Mouse (Mus musculus) heart, embryonic 13.5 days (tissue): ENCODE results near the gene Appbp2. TPM values are rescaled to one million over a fixed set of nuclear protein-coding genes. Genes with fewer than 3 reads are reported as not detected.

Experiments used
- ATAC-seq: fragments of 200-750 bp; cut with Nextera tagmentation; 2 replicates; pipeline ENCODE4 v1.8.0; 2017; ENCODE audit warnings: moderate TSS enrichment; ENCODE audit not compliant: insufficient number of reproducible peaks, low FRiP score, low TSS enrichment; ENCODE audit errors: extremely low read depth
- H3K27ac ChIP-seq: fragments of 300-500 bp; sonication (generic); replicated peaks from 2 replicates; pipeline ENCODE4 v1.5.1; 2015; ENCODE audit warnings: moderate library complexity, mild to moderate bottlenecking, inconsistent platforms
- H3K27me3 ChIP-seq: fragments of 300-500 bp; sonication (generic); replicated peaks from 2 replicates; pipeline ENCODE4 v1.6.1; 2015; ENCODE audit warnings: mild to moderate bottlenecking, inconsistent platforms
- H3K36me3 ChIP-seq: fragments of 300-500 bp; sonication (generic); 2 replicates; pipeline ENCODE4 v1.6.1; 2015; ENCODE audit warnings: mild to moderate bottlenecking, inconsistent platforms
- H3K4me1 ChIP-seq: fragments of 300-500 bp; sonication (generic); 2 replicates; pipeline ENCODE4 v1.6.1; 2015; ENCODE audit warnings: inconsistent platforms
- H3K4me2 ChIP-seq: fragments of 300-500 bp; sonication (generic); 2 replicates; pipeline ENCODE4 v1.6.1; 2015; ENCODE audit warnings: inconsistent platforms, mild to moderate bottlenecking, moderate library complexity
- H3K4me3 ChIP-seq: fragments of 300-500 bp; sonication (generic); 2 replicates; pipeline ENCODE4 v1.5.1; 2015; ENCODE audit warnings: moderate library complexity, mild to moderate bottlenecking, inconsistent platforms
- H3K9ac ChIP-seq: fragments of 300-500 bp; sonication (generic); 2 replicates; pipeline ENCODE4 v1.6.1; 2015; ENCODE audit warnings: inconsistent platforms, mild to moderate bottlenecking, moderate library complexity
- H3K9me3 ChIP-seq: fragments of 300-500 bp; sonication (generic); 2 replicates; pipeline ENCODE4 v1.6.1; 2016; ENCODE audit warnings: inconsistent platforms
- WGBS: fragments of 180-500 bp; shearing (Covaris S2); methylation state at CpG from one replicate; pipeline ENCODE4 v1.1.7; 2015; ENCODE audit warnings: mixed read lengths; 5-methylcytosine and 5-hydroxymethylcytosine counted together
- polyA plus RNA-seq: library from polyadenylated mRNA; unstranded; fragments of >200 nt; fragmentation: Nextera tagmentation; extraction: Ambion mirVana; gene quantifications from 2 replicates; pipeline ENCODE4 v1.2.1, GENCODE M21; 2015

The Appbp2 gene
- 35.4 and 35.7 TPM in 2 replicates for polyA plus RNA-seq

GRCm38 (mm10) chr11:85234990-85235841, at the start of gene Appbp2:
TSS of gene Appbp2 (minus strand) at chr11:85235130.
- WGBS: 5% methylated on average over 48 of the region's 48 CpGs
- Histone ChIP-seq H3K4me1 (peaks cover 14% of the 10 kb centered on the region), H3K27ac (peak within 1 kb of the TSS; percentile 99), H3K9me3 (no peaks in the 10 kb centered on the region), H3K27me3 (no peaks in the 10 kb centered on the region), H3K4me2 (peak within 1 kb of the TSS; percentile 90), H3K9ac (peak within 1 kb of the TSS; percentile 97), H3K4me3 (peak within 1 kb of the TSS; percentile 92), H3K36me3 (peaks cover 28% of the 10 kb centered on the region)
- ATAC-seq: peak; percentile 91

- no peaks in the 10 kb centered on the region for H3K9me3 ChIP-seq
Measured at GRCm38 (mm10) chr11:85281219-85281878, 46.4 kb upstream of the Appbp2 start.

GRCm38 (mm10) chr11:85278175-85278574, 43.2 kb upstream of the Appbp2 start:
- ATAC-seq: no peak
- WGBS: 63% methylated on average over 1 of the region's 1 CpGs
- Histone ChIP-seq H3K4me3 (no peak overlapping the region), H3K36me3 (no peaks in the 10 kb centered on the region), H3K9me3 (no peaks in the 10 kb centered on the region), H3K27me3 (no peaks in the 10 kb centered on the region), H3K4me2 (no peak overlapping the region), H3K4me1 (peaks cover 17% of the 10 kb centered on the region; the same call in 1 of the 2 replicates), H3K27ac (no peak overlapping the region), H3K9ac (no peak overlapping the region; the same call in 1 of the 2 replicates)

More at GRCm38 (mm10) chr11:85281219-85281878, 46.4 kb upstream of the Appbp2 start:
- no peak overlapping the region for H3K4me2 ChIP-seq
- no peak overlapping the region for H3K9ac ChIP-seq
- WGBS: 47% methylated on average over 15 of the region's 15 CpGs
- peaks cover 17% of the 10 kb centered on the region; the same call in 1 of the 2 replicates for H3K4me1 ChIP-seq
- H3K27ac ChIP-seq: no peak overlapping the region
- no peaks in the 10 kb centered on the region for H3K27me3 ChIP-seq
- H3K4me3 ChIP-seq: no peak overlapping the region
- H3K36me3 ChIP-seq: no peaks in the 10 kb centered on the region
- ATAC-seq: no peak

GRCm38 (mm10) chr11:85277609-85278008, 42.7 kb upstream of the Appbp2 start:
- H3K4me1 ChIP-seq: peaks cover 17% of the 10 kb centered on the region; the same call in 1 of the 2 replicates
- no peaks in the 10 kb centered on the region for H3K36me3 ChIP-seq
- no peaks in the 10 kb centered on the region for H3K9me3 ChIP-seq
- no peak overlapping the region for H3K4me3 ChIP-seq
- H3K4me2 ChIP-seq: no peak overlapping the region
- no peak overlapping the region for H3K9ac ChIP-seq
- 38% methylated on average over 5 of the region's 5 CpGs for WGBS
- no peak overlapping the region for H3K27ac ChIP-seq
- no peak for ATAC-seq
- no peaks in the 10 kb centered on the region for H3K27me3 ChIP-seq

- Histone ChIP-seq H3K9ac (no peak overlapping the region), H3K4me1 (peaks cover 15% of the 10 kb centered on the region; the same call in 1 of the 2 replicates), H3K4me2 (no peak overlapping the region), H3K27ac (no peak overlapping the region), H3K4me3 (no peak overlapping the region), H3K36me3 (no peaks in the 10 kb centered on the region), H3K9me3 (no peaks in the 10 kb centered on the region), H3K27me3 (no peaks in the 10 kb centered on the region)
- ATAC-seq: no peak
- 63% methylated on average over 5 of the region's 5 CpGs for WGBS
Measured at GRCm38 (mm10) chr11:85275151-85275550, 40.2 kb upstream of the Appbp2 start.

GRCm38 (mm10) chr11:85273299-85273698, 38.4 kb upstream of the Appbp2 start:
- H3K4me2 ChIP-seq: no peak overlapping the region
- no peaks in the 10 kb centered on the region for H3K9me3 ChIP-seq
- H3K36me3 ChIP-seq: no peaks in the 10 kb centered on the region
- 61% methylated on average over 6 of the region's 6 CpGs for WGBS
- no peaks in the 10 kb centered on the region for H3K27me3 ChIP-seq
- no peak overlapping the region for H3K4me3 ChIP-seq
- peaks cover 14% of the 10 kb centered on the region; the same call in 1 of the 2 replicates for H3K4me1 ChIP-seq
- ATAC-seq: no peak
- H3K9ac ChIP-seq: no peak overlapping the region
- no peak overlapping the region for H3K27ac ChIP-seq

- Histone ChIP-seq H3K4me3 (no peak overlapping the region), H3K27ac (no peak overlapping the region), H3K36me3 (no peaks in the 10 kb centered on the region), H3K9ac (no peak overlapping the region), H3K27me3 (no peaks in the 10 kb centered on the region), H3K4me2 (no peak overlapping the region), H3K4me1 (no peaks in the 10 kb centered on the region), H3K9me3 (no peaks in the 10 kb centered on the region)
- no peak for ATAC-seq
- 49% methylated on average over 3 of the region's 3 CpGs for WGBS
Measured at GRCm38 (mm10) chr11:85270631-85271030, 35.7 kb upstream of the Appbp2 start.

- no peak overlapping the region for H3K27ac ChIP-seq
- H3K9me3 ChIP-seq: no peaks in the 10 kb centered on the region
- no peak overlapping the region for H3K4me3 ChIP-seq
- WGBS: 91% methylated on average over 1 of the region's 1 CpGs
- H3K9ac ChIP-seq: no peak overlapping the region
- H3K27me3 ChIP-seq: no peaks in the 10 kb centered on the region
- no peak overlapping the region for H3K4me2 ChIP-seq
- no peaks in the 10 kb centered on the region for H3K36me3 ChIP-seq
- H3K4me1 ChIP-seq: no peaks in the 10 kb centered on the region
- ATAC-seq: no peak
Measured at GRCm38 (mm10) chr11:85267393-85267792, 32.5 kb upstream of the Appbp2 start.

- ATAC-seq: no peak
Measured at GRCm38 (mm10) chr11:85264635-85265034, 29.7 kb upstream of the Appbp2 start.

GRCm38 (mm10) chr11:85261192-85261591, 26.3 kb upstream of the Appbp2 start:
- Histone ChIP-seq H3K9me3 (no peaks in the 10 kb centered on the region), H3K27ac (no peak overlapping the region), H3K36me3 (no peaks in the 10 kb centered on the region), H3K4me3 (no peak overlapping the region), H3K4me1 (no peaks in the 10 kb centered on the region), H3K27me3 (no peaks in the 10 kb centered on the region), H3K4me2 (no peak overlapping the region), H3K9ac (no peak overlapping the region)
- WGBS: 28% methylated on average over 7 of the region's 7 CpGs
- ATAC-seq: no peak

More at GRCm38 (mm10) chr11:85264635-85265034, 29.7 kb upstream of the Appbp2 start:
- Histone ChIP-seq H3K27ac (no peak overlapping the region), H3K4me1 (no peaks in the 10 kb centered on the region), H3K27me3 (no peaks in the 10 kb centered on the region), H3K36me3 (no peaks in the 10 kb centered on the region), H3K9ac (no peak overlapping the region), H3K4me3 (no peak overlapping the region), H3K9me3 (no peaks in the 10 kb centered on the region), H3K4me2 (no peak overlapping the region)
- 51% methylated on average over 5 of the region's 5 CpGs for WGBS

- 84% methylated on average over 11 of the region's 11 CpGs for WGBS
- no peak for ATAC-seq
- H3K4me3 ChIP-seq: no peak overlapping the region
Measured at GRCm38 (mm10) chr11:85258966-85259365, 24.0 kb upstream of the Appbp2 start.

More at GRCm38 (mm10) chr11:85258966-85259365, 24.0 kb upstream of the Appbp2 start:
- Histone ChIP-seq H3K4me2 (no peak overlapping the region), H3K27ac (no peak overlapping the region), H3K36me3 (no peaks in the 10 kb centered on the region), H3K4me1 (peaks cover 5% of the 10 kb centered on the region), H3K27me3 (no peaks in the 10 kb centered on the region), H3K9ac (no peak overlapping the region), H3K9me3 (no peaks in the 10 kb centered on the region)
